Mouse (Mus musculus) cerebellum, adult 9-11 months (tissue): ENCODE data around the gene Gm6882.
"Not testable (repeated sequence)": the region's sequence is repeated elsewhere in the genome, so short reads cannot be mapped to it uniquely, and the experiment has no call there.

Experiments used
- DNase-seq: peaks from one replicate; pipeline ENCODE4 v3.0.0; 2022

The Gm6882 gene

GRCm38 (mm10) chr7:21432645-21433044 is at the start of gene Gm6882:
Gm6882 (minus strand) TSS chr7:21432745.
- DNase-seq: not testable (repeated sequence)
